Mouse (Mus musculus): ENCODE measurements around the gene Phex. TPM values are rescaled to one million over a fixed set of nuclear protein-coding genes. Genes with fewer than 3 reads are reported as not detected.

The Phex gene
- polyA plus RNA-seq, 1 experiment from 2014 or later: 1.0 TPM

DNA sequence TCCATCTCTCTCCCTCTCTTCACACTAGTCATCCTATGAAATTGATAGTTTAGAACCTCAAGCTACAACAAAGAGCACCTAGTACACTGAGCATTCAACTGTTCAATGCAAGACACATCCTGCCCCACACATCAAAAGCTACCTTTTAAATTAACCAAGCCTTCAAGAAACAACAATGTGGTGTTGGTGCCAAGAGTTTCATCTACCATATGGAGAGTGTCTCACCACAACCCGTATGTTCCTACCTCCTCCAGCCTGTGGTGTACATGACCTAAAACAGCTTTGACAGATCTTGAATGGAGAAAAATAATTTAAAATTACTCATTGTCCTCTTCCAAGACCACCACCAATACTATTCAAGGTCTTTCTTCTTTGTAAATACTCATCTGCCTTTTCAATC is 106.9 kb downstream of the Phex start:
- ATAC-seq (ENCODE audit: insufficient number of reproducible peaks, insufficient read depth, low FRiP score, low TSS enrichment, low read depth): no peak
- no peak overlapping the region for H3K9ac ChIP-seq (replicated peaks)
- H3K9me3 ChIP-seq: no peaks in the 10 kb centered on the region
- H3K4me3 ChIP-seq (replicated peaks): no peak overlapping the region
- no peaks in the 10 kb centered on the region for H3K36me3 ChIP-seq
- H3K27ac ChIP-seq: no peak overlapping the region
- no peak overlapping the region for H3K4me2 ChIP-seq
- H3K27me3 ChIP-seq: peaks cover 3% of the 10 kb centered on the region; the same call in 1 of the 2 replicates
- H3K4me1 ChIP-seq (replicated peaks): no peaks in the 10 kb centered on the region
- WGBS: 81% methylated on average over 1 of the region's 1 CpGs

- Histone ChIP-seq H3K9ac (replicated peaks) (no peak overlapping the region), H3K27me3 (peaks cover 3% of the 10 kb centered on the region; the same call in 1 of the 2 replicates), H3K27ac (no peak overlapping the region), H3K36me3 (no peaks in the 10 kb centered on the region), H3K4me2 (no peak overlapping the region), H3K4me1 (replicated peaks) (no peaks in the 10 kb centered on the region), H3K4me3 (replicated peaks) (no peak overlapping the region), H3K9me3 (no peaks in the 10 kb centered on the region)
- no peak for ATAC-seq (ENCODE audit: insufficient number of reproducible peaks, insufficient read depth, low FRiP score, low TSS enrichment, low read depth)
- 4% methylated on average over 3 of the region's 3 CpGs for WGBS
These were observed 107.7 kb downstream of the Phex start for GRCm38 (mm10) chrX:157307411-157307810.

DNA sequence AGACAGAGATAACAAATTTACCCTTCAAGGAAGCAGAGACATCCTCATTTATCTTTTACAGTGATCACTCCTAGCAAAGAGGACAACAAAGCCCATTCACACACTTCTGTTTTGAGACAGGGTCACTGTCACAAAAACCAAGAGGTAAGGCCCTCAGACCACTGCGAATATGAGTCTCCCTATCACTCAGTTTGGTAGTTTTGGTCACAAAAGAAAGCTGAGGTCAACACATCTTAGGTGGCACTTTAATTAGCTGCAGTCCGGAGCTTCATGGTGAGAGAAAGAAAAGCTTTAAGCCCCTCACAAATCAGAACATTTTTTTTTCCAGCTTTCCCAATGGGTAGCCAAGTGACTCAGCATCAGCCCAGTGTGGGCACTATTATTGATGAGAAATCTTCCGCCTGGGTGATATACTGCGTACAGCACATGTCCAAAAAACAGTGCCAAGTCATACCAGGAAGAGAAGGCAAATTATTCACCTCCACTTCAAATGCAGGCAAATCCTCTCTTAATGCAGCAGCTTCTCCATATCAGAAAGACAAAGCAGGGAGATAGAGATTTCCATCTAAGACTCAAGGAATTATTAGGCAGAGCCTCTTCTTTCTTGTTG is 108.2 kb downstream of the Phex start:
- Histone ChIP-seq H3K27me3 (peaks cover 3% of the 10 kb centered on the region; the same call in 1 of the 2 replicates), H3K9me3 (no peaks in the 10 kb centered on the region), H3K36me3 (no peaks in the 10 kb centered on the region), H3K4me1 (replicated peaks) (no peaks in the 10 kb centered on the region), H3K4me3 (replicated peaks) (no peak overlapping the region), H3K27ac (no peak overlapping the region), H3K4me2 (no peak overlapping the region), H3K9ac (replicated peaks) (no peak overlapping the region)
- 39% methylated on average over 4 of the region's 4 CpGs for WGBS
- ATAC-seq (ENCODE audit: insufficient number of reproducible peaks, insufficient read depth, low FRiP score, low TSS enrichment, low read depth): no peak

GRCm38 (mm10) chrX:157305852-157306232 is 109.3 kb downstream of the Phex start:
- Histone ChIP-seq H3K4me3 (replicated peaks) (no peak overlapping the region), H3K9me3 (no peaks in the 10 kb centered on the region), H3K4me2 (no peak overlapping the region), H3K27ac (no peak overlapping the region), H3K27me3 (peaks cover 3% of the 10 kb centered on the region; the same call in 1 of the 2 replicates), H3K4me1 (replicated peaks) (no peaks in the 10 kb centered on the region), H3K36me3 (no peaks in the 10 kb centered on the region), H3K9ac (replicated peaks) (no peak overlapping the region)
- 85% methylated on average over 5 of the region's 5 CpGs for WGBS
- no peak for ATAC-seq (ENCODE audit: insufficient number of reproducible peaks, insufficient read depth, low FRiP score, low TSS enrichment, low read depth)

- Histone ChIP-seq H3K4me3 (replicated peaks) (no peak overlapping the region), H3K4me2 (no peak overlapping the region), H3K9ac (replicated peaks) (no peak overlapping the region), H3K27me3 (peaks cover 3% of the 10 kb centered on the region; the same call in 1 of the 2 replicates), H3K27ac (no peak overlapping the region), H3K4me1 (replicated peaks) (no peaks in the 10 kb centered on the region), H3K36me3 (no peaks in the 10 kb centered on the region), H3K9me3 (no peaks in the 10 kb centered on the region)
- ATAC-seq (ENCODE audit: insufficient number of reproducible peaks, insufficient read depth, low FRiP score, low TSS enrichment, low read depth): no peak
- 39% methylated on average over 6 of the region's 6 CpGs for WGBS
These were observed 109.8 kb downstream of the Phex start for GRCm38 (mm10) chrX:157305193-157305851.

DNA sequence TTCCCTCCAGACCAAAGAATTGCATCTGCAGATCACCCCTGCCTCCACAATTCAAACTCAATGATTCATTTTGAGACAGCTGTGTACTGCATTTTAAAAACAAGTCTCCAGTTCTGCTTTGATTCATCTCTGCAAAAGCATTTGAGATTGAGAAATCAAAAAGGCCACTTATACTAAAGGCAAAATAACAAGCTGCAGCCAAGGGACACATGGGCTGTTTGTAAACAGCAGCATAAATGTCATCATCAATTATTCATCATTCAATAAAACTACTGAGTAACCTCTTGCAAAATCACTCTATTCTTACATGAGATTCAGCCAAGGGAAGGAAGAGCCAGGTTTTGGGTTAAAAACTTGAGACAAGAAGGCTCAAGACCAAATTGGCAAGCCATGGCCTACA is 122.7 kb downstream of the Phex start:
- Histone ChIP-seq H3K4me2 (no peak overlapping the region), H3K4me3 (replicated peaks) (no peak overlapping the region), H3K27me3 (no peaks in the 10 kb centered on the region), H3K9me3 (no peaks in the 10 kb centered on the region), H3K9ac (replicated peaks) (no peak overlapping the region), H3K36me3 (no peaks in the 10 kb centered on the region), H3K4me1 (replicated peaks) (no peaks in the 10 kb centered on the region), H3K27ac (no peak overlapping the region)
- no peak for ATAC-seq (ENCODE audit: insufficient number of reproducible peaks, insufficient read depth, low FRiP score, low TSS enrichment, low read depth)

DNA sequence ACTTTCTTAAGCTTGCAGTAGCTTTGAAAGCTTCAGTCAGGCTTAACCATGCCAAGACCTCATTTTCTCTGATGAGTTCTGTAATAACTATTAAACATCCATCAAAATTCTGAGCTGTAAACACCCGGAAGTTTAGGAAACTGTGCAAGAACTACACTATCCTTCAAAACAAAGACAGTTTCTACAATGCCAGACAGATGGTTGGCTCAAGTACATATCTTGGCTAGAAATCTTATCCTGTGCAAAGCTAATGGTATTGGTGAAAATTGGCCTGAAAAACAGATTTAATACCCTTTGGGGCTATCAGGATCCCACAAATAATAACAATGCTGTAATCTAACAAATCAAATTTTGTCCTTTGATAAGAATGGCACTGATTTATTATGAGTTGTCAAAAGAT is 138.5 kb downstream of the Phex start:
- H3K27ac ChIP-seq: no peak overlapping the region

GRCm38 (mm10) chrX:157273291-157273690 is 141.8 kb downstream of the Phex start:
- no peak for ATAC-seq (ENCODE audit: insufficient number of reproducible peaks, insufficient read depth, low FRiP score, low TSS enrichment, low read depth)
- WGBS: 85% methylated on average over 3 of the region's 3 CpGs

More for the DNA sequence above, 138.5 kb downstream of the Phex start:
- H3K27me3 ChIP-seq: no peaks in the 10 kb centered on the region
- no peak overlapping the region for H3K4me3 ChIP-seq (replicated peaks)
- H3K9ac ChIP-seq (replicated peaks): no peak overlapping the region
- 66% methylated on average over 1 of the region's 1 CpGs for WGBS
- no peaks in the 10 kb centered on the region for H3K4me1 ChIP-seq (replicated peaks)
- H3K36me3 ChIP-seq: no peaks in the 10 kb centered on the region
- no peak overlapping the region for H3K4me2 ChIP-seq
- no peaks in the 10 kb centered on the region for H3K9me3 ChIP-seq
- no peak for ATAC-seq (ENCODE audit: insufficient number of reproducible peaks, insufficient read depth, low FRiP score, low TSS enrichment, low read depth)

GRCm38 (mm10) chrX:157271609-157272008 is 143.5 kb downstream of the Phex start:
- H3K4me3 ChIP-seq (replicated peaks): no peak overlapping the region
- no peak overlapping the region for H3K27ac ChIP-seq
- H3K9me3 ChIP-seq: no peaks in the 10 kb centered on the region
- H3K4me1 ChIP-seq (replicated peaks): no peaks in the 10 kb centered on the region
- no peak overlapping the region for H3K4me2 ChIP-seq
- no peaks in the 10 kb centered on the region for H3K27me3 ChIP-seq
- no peak overlapping the region for H3K9ac ChIP-seq (replicated peaks)
- H3K36me3 ChIP-seq: no peaks in the 10 kb centered on the region
- no peak for ATAC-seq (ENCODE audit: insufficient number of reproducible peaks, insufficient read depth, low FRiP score, low TSS enrichment, low read depth)
- WGBS: 71% methylated on average over 3 of the region's 3 CpGs

More at GRCm38 (mm10) chrX:157273291-157273690, 141.8 kb downstream of the Phex start:
- no peaks in the 10 kb centered on the region for H3K4me1 ChIP-seq (replicated peaks)
- no peak overlapping the region for H3K9ac ChIP-seq (replicated peaks)
- no peak overlapping the region for H3K4me2 ChIP-seq
- no peak overlapping the region for H3K27ac ChIP-seq
- H3K36me3 ChIP-seq: no peaks in the 10 kb centered on the region
- no peaks in the 10 kb centered on the region for H3K9me3 ChIP-seq
- H3K27me3 ChIP-seq: no peaks in the 10 kb centered on the region
- no peak overlapping the region for H3K4me3 ChIP-seq (replicated peaks)

- Histone ChIP-seq H3K27me3 (no peaks in the 10 kb centered on the region), H3K4me1 (replicated peaks) (no peaks in the 10 kb centered on the region), H3K36me3 (no peaks in the 10 kb centered on the region), H3K9me3 (no peaks in the 10 kb centered on the region), H3K9ac (replicated peaks) (no peak overlapping the region), H3K4me3 (replicated peaks) (no peak overlapping the region), H3K4me2 (no peak overlapping the region), H3K27ac (no peak overlapping the region)
- no peak for ATAC-seq (ENCODE audit: insufficient number of reproducible peaks, insufficient read depth, low FRiP score, low TSS enrichment, low read depth)
- 64% methylated on average over 5 of the region's 5 CpGs for WGBS
These were observed 145.3 kb downstream of the Phex start for GRCm38 (mm10) chrX:157269726-157270305.

- H3K9ac ChIP-seq (replicated peaks): no peak overlapping the region
- no peaks in the 10 kb centered on the region for H3K4me1 ChIP-seq (replicated peaks)
- 0 out of 2 replicates have a peak, but pooled peaks cover under 1% of the 10 kb centered on the region for H3K27me3 ChIP-seq
- H3K9me3 ChIP-seq: no peaks in the 10 kb centered on the region
- no peak for ATAC-seq (ENCODE audit: insufficient number of reproducible peaks, insufficient read depth, low FRiP score, low TSS enrichment, low read depth)
- H3K36me3 ChIP-seq: no peaks in the 10 kb centered on the region
- no peak overlapping the region for H3K4me3 ChIP-seq (replicated peaks)
- WGBS: 61% methylated on average over 1 of the region's 1 CpGs
- H3K4me2 ChIP-seq: no peak overlapping the region
- no peak overlapping the region for H3K27ac ChIP-seq
These were observed 147.0 kb downstream of the Phex start for GRCm38 (mm10) chrX:157268141-157268540.
